Mouse (Mus musculus): ENCODE data around the gene Pip4k2c. TPM values are rescaled to one million over a fixed set of nuclear protein-coding genes. Genes with fewer than 3 reads are reported as not detected.
"Not testable (repeated sequence)": the region's sequence is repeated elsewhere in the genome, so short reads cannot be mapped to it uniquely, and the experiment has no call there.

Pip4k2c gene
- polyA plus RNA-seq, 1 experiment from 2014 or later: 43.5 TPM

DNA sequence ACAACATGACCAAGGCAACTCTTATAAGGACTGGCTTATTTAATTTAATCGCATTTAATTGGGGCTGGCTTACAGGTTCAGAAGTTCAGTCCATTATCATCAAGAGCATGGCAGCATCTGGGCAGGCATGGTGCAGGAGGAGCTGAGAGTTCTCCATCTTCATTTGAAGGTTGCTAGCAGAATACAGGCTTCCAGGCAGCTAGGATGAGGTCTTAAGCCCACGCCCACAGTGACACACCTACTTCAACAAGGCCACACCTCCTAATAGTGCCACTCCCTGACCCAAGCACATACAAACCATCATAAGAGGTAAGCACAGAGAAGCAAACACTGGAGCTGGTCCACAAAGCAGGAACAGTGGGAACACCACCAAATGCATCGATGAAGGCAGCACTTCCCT is 60.2 kb downstream of the Pip4k2c start:
- H3K27me3 ChIP-seq; H3K9ac ChIP-seq; H3K4me2 ChIP-seq; H3K9me3 ChIP-seq (replicated peaks); ATAC-seq (replicated peaks; ENCODE audit: low FRiP score); H3K4me3 ChIP-seq (replicated peaks); H3K36me3 ChIP-seq: not testable (repeated sequence)
- 91% methylated on average over 3 of the region's 3 CpGs for WGBS
- peaks cover 11% of the 10 kb centered on the region for H3K4me1 ChIP-seq
- H3K27ac ChIP-seq: 0 out of 2 replicates have a peak overlapping the region, but pooled peaks have one; percentile 54

DNA sequence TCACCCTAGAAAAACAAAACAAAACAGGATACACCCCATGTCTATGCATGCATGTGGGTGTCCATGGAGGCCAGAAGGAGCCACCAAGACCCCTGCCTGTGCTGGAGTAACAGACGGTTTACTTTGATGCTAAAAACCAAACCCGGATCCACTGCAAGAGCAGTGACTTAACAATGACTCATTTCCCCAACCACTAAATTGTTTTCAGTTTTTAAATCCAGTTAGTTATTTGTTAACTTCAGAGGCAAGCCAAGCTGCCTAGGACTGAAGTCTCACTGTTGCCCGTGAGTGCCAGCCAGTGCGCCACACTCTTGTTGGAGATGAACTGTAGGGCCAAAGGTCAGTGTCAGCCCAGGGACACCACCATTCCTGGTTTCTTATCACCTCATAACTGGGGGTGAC is 60.9 kb downstream of the Pip4k2c start:
- no peak overlapping the region for H3K9ac ChIP-seq
- no peak overlapping the region for H3K4me2 ChIP-seq
- 63% methylated on average over 4 of the region's 4 CpGs for WGBS
- no peaks in the 10 kb centered on the region for H3K36me3 ChIP-seq
- ATAC-seq (replicated peaks; ENCODE audit: low FRiP score): no peak
- peaks cover 11% of the 10 kb centered on the region for H3K4me1 ChIP-seq
- H3K4me3 ChIP-seq (replicated peaks): no peak overlapping the region
- no peaks in the 10 kb centered on the region for H3K9me3 ChIP-seq (replicated peaks)
- no peaks in the 10 kb centered on the region for H3K27me3 ChIP-seq
- H3K27ac ChIP-seq: peak overlapping the region; percentile 54

DNA sequence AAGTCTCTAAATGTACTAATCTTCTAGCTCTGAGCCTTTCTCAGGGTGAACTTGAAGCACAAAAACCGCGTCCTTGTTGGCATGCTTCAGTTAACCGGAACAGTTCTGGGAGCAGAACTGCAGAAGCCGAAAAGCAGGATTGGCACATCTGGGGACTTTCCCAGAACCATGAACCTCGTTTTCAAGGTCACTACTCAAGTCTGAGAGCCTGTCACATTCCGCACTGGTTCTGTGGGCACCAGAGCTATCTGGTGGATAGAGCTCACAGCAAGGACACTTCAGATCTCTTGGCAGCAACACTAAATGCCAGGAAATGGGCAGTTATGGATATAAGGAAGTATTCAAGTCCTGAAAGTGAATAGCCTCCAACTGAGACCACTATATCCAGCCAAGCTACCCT is 64.2 kb downstream of the Pip4k2c start:
- Histone ChIP-seq H3K4me3 (replicated peaks) (no peak overlapping the region), H3K9ac (no peak overlapping the region), H3K4me2 (no peak overlapping the region), H3K27me3 (no peaks in the 10 kb centered on the region), H3K4me1 (peaks cover 5% of the 10 kb centered on the region; the same call in 1 of the 2 replicates), H3K27ac (no peak overlapping the region), H3K9me3 (replicated peaks) (no peaks in the 10 kb centered on the region), H3K36me3 (no peaks in the 10 kb centered on the region)
- no peak for ATAC-seq (replicated peaks; ENCODE audit: low FRiP score)
- 58% methylated on average over 6 of the region's 6 CpGs for whole genome bisulfite sequencing

Other genes with a start within 250 kb of the Pip4k2c start
- gene Ctdsp2, start 232.9 kb downstream of the Pip4k2c start, polyA plus RNA-seq (2015; fragmentation: Nextera tagmentation; extraction: Ambion mirVana): 67.5 and 73.2 TPM in 2 replicates
- 0.10 and 0.36 TPM in 2 replicates for gene Avil, start 210.9 kb downstream of the Pip4k2c start, polyA plus RNA-seq (2015; fragmentation: Nextera tagmentation; extraction: Ambion mirVana)
- 96.4 and 99.7 TPM in 2 replicates for gene Tsfm, start 180.7 kb downstream of the Pip4k2c start, polyA plus RNA-seq (2015; fragmentation: Nextera tagmentation; extraction: Ambion mirVana)
- 59.4 and 67.4 TPM in 2 replicates for gene Mettl1, start 170.2 kb downstream of the Pip4k2c start, polyA plus RNA-seq (2015; fragmentation: Nextera tagmentation; extraction: Ambion mirVana)
- 0.93 and 1.00 TPM in 2 replicates for gene Eef1akmt3, start 170.1 kb downstream of the Pip4k2c start, polyA plus RNA-seq (2015; fragmentation: Nextera tagmentation; extraction: Ambion mirVana)
- gene Cyp27b1, start 163.3 kb downstream of the Pip4k2c start, polyA plus RNA-seq (2015; fragmentation: Nextera tagmentation; extraction: Ambion mirVana): 9.9 and 12.3 TPM in 2 replicates
- 1.1 and 1.4 TPM in 2 replicates for gene March9, start 151.4 kb downstream of the Pip4k2c start, polyA plus RNA-seq (2015; fragmentation: Nextera tagmentation; extraction: Ambion mirVana)
- gene Cdk4, start 148.1 kb downstream of the Pip4k2c start, polyA plus RNA-seq (2015; fragmentation: Nextera tagmentation; extraction: Ambion mirVana): 1,852 and 1,884 TPM in 2 replicates
- gene Tspan31, start 141.3 kb downstream of the Pip4k2c start, polyA plus RNA-seq (2015; fragmentation: Nextera tagmentation; extraction: Ambion mirVana): 185 and 189 TPM in 2 replicates
- gene Agap2, start 136.3 kb downstream of the Pip4k2c start, polyA plus RNA-seq (2015; fragmentation: Nextera tagmentation; extraction: Ambion mirVana): 0.04 and 0.42 TPM in 2 replicates
- 88.1 and 94.0 TPM in 2 replicates for gene Os9, start 90.5 kb downstream of the Pip4k2c start, polyA plus RNA-seq (2015; fragmentation: Nextera tagmentation; extraction: Ambion mirVana)
- gene B4galnt1, start 46.4 kb downstream of the Pip4k2c start, polyA plus RNA-seq (2015; fragmentation: Nextera tagmentation; extraction: Ambion mirVana): 7.5 and 7.7 TPM in 2 replicates
- gene Slc26a10, start 30.9 kb downstream of the Pip4k2c start, polyA plus RNA-seq (2015; fragmentation: Nextera tagmentation; extraction: Ambion mirVana): 3.1 and 3.3 TPM in 2 replicates
- 40.6 and 52.6 TPM in 2 replicates for gene Arhgef25, start 21.5 kb downstream of the Pip4k2c start, polyA plus RNA-seq (2015; fragmentation: Nextera tagmentation; extraction: Ambion mirVana)
- gene Dtx3, start 15.9 kb downstream of the Pip4k2c start, polyA plus RNA-seq (2015; fragmentation: Nextera tagmentation; extraction: Ambion mirVana): 100 and 129 TPM in 2 replicates
- gene Kif5a, start 51.8 kb upstream of the Pip4k2c start, polyA plus RNA-seq (2015; fragmentation: Nextera tagmentation; extraction: Ambion mirVana): 1.1 and 1.9 TPM in 2 replicates
- gene Dctn2, start 54.8 kb upstream of the Pip4k2c start, polyA plus RNA-seq (2015; fragmentation: Nextera tagmentation; extraction: Ambion mirVana): 169 and 189 TPM in 2 replicates
- 15.9 and 16.1 TPM in 2 replicates for gene Mbd6, start 77.4 kb upstream of the Pip4k2c start, polyA plus RNA-seq (2015; fragmentation: Nextera tagmentation; extraction: Ambion mirVana)
- 120 and 127 TPM in 2 replicates for gene Mars, start 100.2 kb upstream of the Pip4k2c start, polyA plus RNA-seq (2015; fragmentation: Nextera tagmentation; extraction: Ambion mirVana)
- 3.1 and 3.3 TPM in 2 replicates for gene Arhgap9, start 110.4 kb upstream of the Pip4k2c start, polyA plus RNA-seq (2015; fragmentation: Nextera tagmentation; extraction: Ambion mirVana)
- gene Gli1, start 130.4 kb upstream of the Pip4k2c start, polyA plus RNA-seq (2015; fragmentation: Nextera tagmentation; extraction: Ambion mirVana): 6.3 and 8.2 TPM in 2 replicates
- gene Inhbe, start 142.8 kb upstream of the Pip4k2c start, polyA plus RNA-seq (2015; fragmentation: Nextera tagmentation; extraction: Ambion mirVana): not detected in 2 replicates
- gene Inhbc, start 158.8 kb upstream of the Pip4k2c start, polyA plus RNA-seq (2015; fragmentation: Nextera tagmentation; extraction: Ambion mirVana): 0.19 and 0.45 TPM in 2 replicates
- 34.7 and 35.9 TPM in 2 replicates for gene R3hdm2, start 168.7 kb upstream of the Pip4k2c start, polyA plus RNA-seq (2015; fragmentation: Nextera tagmentation; extraction: Ambion mirVana)

Data from kidney, embryonic 15.5 days (tissue).